Mouse (Mus musculus) cerebellum, adult 9-11 months (tissue): ENCODE results near the gene Erc1.

Source experiments
- DNase-seq: peaks from one replicate; pipeline ENCODE4 v3.0.0; 2022

The Erc1 gene

DNA sequence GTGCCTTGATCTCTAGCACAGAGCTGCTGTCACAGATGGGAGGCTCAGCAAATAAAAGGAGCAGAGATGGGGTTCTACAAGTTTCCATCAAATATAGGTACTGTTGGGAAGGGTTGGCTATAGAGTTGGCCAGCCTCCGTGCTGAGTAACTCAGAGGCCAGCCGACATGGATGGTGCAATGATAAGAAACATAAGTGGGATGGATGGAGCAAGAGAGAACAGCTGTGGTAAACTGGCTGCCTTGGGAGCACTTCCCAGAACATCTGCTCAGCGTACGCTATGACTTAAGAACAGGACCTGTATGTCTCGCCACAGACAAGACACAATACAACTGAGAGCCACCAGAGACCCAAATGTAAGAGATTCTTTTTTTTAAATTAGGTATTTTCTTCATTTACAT, 264.8 kb downstream of the Erc1 start:
- no peak for DNase-seq

DNA sequence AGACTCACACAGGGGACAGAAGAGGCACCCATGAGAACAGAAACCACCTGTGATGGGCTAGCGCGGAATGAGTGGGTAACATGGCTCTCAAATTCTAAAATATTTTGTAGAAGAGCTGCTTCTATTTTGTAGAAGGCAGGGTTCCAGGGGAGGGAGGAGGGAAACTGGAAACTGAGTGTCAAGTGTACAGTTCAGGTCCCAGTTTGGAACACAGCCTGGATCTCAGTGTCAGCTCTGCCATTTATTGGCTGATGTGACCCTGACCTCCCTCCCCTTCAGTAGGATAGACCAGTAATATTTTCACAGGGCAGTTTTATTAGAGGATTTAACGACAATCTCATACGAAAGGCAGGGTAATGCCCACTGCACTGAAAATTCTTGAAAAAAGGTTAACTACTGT, 271.3 kb downstream of the Erc1 start:
- no peak for DNase-seq

DNA sequence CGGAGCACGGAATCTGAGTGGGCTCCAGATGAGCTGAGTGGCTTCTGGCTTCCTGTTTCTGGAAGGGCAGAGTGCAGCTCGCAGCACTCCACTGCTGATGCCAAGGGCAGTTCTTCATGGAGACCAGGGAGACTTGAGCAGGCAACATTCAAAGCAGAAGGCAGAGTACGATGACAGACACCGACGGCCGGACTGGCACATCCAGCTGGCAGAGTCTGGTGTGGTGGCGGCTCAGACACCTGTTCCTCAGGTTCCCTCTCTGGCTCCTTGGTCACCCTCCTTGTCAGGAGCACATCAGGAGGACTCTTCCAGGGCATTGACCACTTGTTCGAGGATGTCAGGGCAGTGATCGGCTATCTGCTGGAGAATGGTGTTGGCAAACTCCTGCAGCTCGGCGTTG, 272.6 kb downstream of the Erc1 start:
- no peak for DNase-seq

DNA sequence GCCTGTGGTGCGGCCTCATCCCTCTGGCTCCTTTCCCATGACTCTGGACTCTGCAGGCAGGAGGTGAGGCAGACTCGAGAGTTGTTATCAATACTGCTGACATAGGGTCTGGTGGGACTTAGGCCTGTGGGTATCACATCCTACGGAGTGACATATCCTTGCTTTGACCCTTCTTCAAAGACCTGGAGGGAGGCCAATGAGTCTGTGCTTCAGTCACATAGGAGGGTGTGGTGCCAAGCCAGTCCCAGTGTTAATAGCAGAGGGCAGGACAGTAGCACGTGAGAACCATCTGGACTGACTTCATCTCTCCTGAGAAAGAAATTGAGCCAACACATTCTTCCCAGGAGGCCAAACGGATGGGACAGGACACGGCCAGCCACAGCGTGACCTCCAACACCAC, 275.7 kb downstream of the Erc1 start:
- peak; percentile 87 for DNase-seq

DNA sequence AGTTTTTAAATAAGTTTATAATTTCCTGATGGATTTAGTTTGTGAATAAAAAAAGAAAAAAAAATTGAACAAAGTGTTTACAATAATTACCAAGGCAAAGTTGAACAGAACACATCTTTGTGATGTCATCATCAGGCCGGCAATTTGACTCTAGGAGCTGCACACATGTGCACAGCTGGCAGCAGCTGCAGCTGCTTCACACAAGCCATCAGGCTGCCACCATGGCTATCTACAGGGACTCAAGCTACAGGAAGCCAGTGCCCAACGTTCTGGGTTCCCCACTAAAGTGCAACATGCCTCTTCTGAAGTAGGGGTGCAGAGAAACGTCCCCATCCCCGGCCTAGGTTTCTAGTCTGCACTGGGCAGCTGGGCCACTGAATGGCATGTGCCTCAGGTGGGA, 277.2 kb downstream of the Erc1 start:
- DNase-seq, result no peak

DNA sequence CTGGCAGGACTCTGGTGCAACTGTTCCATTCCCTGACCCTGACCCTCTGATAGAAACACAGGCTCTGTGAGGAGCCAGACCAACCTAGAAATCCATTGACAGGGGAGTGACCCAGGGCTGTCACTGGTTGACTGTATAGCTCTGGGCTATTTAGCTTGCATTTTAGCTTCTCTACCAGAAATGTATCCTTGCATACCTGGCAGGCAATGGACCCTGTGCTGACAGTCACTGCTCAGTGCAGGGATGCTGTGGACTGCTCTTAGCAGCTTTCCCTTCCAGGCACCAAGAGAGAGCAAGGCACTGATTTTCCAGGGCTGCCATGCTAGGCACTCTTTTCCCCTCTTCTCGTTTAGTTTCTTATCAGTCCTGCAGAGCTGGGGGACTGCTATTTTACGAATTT, 279.6 kb downstream of the Erc1 start:
- no peak for DNase-seq

DNA sequence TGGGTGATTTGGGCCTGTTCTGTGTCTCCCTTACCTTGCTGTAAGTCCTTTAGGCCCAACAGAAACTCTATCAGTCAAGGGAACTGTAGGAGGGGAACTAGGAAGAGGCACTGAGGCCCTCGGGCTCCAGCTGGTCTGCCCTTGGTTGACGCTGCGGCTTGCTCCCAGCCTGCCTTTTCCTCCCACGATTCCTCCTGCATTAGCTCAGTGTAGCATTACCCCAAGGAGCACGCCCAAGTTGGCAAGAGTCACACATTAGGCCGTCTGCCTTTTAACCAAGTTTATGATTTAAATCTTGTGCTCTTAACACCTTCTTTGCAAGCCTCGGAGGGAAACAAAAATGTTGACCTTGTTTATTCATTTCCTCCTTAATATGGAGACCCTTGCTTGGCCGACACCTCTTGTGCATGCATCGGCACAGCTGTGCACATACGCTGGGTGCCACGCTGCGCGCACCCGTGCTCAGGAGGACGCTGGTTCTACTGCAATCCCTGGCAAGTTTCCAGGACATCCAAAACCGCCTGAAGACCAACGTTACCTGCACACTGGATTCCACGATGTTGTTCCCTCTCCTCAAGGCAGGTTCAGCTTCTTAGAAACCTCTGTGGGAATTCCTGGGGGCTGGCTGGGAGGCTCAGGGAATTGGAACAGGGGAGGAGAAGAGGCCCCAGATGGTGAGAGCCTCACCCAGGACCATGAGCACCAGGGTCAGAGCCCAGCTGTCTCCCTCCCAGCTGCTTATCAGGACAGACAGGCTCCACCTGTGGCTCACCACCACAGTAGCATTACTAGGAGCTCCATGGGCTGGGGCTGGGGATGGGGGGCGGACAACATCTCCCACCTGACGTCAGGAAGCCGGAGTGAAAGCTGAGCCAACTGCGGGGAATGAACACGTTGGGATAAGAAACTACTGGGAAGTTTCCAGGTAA, 282.3 kb downstream of the Erc1 start:
- DNase-seq, result no peak

DNA sequence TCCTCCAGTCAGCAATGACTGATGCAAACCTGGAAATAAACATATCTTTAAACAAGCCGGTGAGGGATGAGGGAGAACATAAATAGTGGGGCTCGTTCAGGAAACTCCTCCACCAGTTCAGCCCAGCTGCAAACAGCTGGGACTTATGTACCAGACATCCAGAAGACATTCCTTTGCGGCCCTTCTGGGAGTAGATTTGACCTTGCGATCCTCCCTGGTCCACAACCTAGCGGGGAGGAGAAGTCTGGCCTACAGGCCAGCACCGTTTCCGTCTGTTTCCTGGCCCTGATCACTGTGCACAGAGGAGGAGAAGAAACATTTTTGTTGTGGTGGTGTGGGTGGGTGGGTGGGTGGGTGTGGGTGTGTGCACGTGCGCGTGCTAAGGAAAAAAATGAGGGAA, 285.4 kb downstream of the Erc1 start:
- DNase-seq, result no peak

DNA sequence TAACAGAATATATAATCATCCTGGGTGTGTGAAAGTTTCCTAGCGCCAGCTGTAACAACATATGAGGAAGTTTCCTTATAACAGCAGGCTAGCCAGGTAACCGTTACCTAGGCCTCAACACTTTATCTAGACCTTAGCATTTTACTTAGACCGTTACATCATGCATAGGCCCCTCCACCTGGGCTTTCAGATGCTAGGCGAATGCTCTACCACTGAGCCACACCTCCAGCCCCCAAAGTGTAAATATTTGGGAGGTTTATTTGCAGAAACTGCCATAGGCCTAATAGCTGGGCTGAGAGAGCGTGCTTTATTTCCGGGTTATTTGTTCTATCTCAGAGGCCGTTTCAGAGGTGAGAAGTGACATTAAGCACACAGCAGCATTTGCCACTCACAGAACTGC, 289.1 kb downstream of the Erc1 start:
- DNase-seq, result no peak

DNA sequence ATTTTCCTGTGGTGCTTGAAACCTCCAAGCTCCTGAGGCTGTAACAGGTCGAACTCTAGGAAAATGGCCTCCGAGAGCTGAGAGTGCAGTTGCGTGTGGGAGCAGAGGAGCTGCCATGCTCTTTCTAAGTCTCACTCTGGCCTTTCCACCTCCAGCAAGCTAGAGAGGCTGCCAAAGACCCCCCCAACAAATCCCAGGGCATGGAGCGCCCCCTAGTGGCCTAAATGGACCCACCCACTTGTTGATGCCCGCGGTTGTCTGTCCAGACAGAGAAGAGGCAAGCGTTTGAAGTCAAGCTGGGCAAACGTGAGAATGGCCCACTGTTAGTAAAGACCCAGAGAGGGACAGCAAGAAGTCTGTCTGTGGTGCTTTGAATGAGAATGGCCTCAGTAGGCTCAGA, 293.5 kb downstream of the Erc1 start:
- DNase-seq, result no peak

DNA sequence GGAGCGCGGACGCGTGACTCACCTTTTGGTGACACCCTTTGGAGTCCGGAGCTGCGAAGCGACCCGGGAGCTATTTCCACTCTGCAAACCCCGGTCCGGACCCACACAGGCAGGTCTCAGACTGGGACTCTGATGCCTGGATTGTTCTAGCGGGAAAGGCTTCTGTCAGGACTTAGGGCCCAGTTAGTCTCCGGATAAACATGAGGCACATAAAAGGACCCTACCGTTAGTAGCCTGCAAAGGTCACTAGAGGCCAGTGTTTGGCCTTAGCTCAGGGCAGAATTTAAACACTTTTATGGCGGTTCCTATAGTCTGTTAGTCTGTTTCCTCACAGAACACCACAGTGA, 303.5 kb downstream of the Erc1 start:
- DNase-seq, result peak; percentile 11

DNA sequence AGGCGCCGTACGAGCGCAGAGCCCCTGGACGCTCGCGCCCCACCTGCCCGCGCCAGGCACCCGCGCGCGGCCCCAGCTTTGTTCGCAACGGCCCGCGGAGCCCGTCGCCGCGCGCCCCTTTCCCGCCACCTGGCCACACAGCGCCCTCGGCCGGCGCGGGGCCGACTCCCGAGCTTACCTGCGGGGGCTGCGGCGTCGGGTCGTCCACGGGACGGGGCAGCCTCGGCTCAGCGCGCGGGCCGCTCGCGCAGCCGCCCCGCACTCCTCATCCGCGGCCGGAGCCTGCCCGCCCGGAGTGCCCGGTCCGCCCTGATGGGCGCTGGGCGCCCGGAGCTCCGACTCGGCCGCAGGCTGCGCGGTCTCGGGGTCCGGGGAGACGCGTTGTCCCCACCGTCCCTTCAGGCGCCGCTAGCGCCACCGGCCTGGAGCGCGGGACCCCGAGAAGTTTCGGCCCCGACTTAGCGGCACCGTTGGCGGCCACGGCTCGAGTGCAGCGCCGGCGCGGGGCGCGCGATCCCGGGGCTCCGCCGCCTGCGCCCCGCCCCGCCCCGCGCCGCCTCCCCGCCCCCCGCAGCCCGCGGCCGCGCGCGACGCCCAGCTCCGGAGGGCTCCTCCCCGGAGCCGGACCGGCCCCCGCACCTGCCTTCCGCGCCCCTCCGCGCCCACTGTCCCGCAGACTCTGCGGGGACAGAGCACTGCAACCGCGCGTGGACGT, 304.0 kb downstream of the Erc1 start, which contains the start of gene Wnt5b:
Gene Wnt5b (minus strand): TSS at position 545 of the 715 bp plus-strand sequence.
- DNase-seq, result no peak

DNA sequence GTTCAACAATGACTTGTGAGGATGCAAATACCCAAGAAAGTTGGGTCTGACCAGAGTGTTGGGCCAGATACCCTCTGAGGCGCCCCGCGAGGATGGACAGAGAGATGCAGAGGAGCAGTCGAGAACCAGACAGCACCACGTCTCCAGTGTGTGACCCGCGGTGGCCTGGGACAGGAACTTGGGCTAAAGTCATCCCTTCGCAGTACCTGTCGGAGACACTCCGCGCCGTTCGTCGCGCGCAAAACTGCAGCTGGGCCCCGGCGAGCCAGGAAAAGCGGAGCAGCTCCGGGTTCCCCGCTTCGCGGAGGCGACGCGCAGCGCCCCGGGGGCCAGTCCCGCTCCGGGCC, 304.5 kb downstream of the Erc1 start:
- DNase-seq, result no peak

DNA sequence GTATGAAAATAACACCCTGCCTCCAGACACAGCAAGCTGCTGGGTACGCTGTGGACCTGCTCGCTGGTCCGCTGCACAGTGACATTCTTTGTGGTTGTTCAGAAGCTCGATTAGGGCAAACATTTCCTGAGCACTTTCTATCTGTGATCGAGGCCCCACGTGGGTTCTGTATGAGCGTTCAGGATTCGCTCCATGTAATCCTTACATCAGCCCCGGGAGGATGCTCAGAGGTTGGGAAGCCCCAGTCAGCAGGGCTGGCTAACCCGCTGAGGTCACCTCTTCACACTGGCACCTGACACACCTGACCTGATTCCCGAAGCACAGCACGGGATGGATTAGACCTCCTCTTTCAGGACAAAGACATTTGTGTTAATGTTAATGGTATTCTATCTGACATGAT, 312.1 kb downstream of the Erc1 start:
- DNase-seq, result no peak

DNA sequence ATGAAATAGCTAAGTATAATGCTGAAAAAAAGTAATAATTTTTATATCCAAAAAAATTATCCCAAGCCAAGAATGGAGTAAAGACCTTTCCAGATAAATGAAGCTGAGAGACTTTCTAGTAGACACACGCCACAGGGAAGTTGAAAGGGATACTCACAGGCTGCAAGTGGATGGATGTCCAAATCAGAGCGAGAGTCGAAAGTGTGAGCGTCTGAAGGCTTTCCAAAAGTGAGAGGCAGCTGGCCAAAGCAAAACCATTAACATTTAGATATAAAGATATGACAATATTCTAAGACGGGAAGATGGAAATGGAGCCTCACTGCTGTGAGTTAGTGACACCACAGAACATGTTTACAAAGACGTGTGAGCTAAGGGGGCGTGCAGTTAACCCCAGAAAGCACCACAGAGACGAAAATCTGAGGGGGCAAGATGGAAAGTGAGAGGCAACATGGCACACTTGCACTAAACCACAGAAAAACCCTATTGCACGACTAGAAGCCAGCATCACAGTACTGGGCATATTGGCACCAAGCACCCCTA, 314.7 kb downstream of the Erc1 start:
- no peak for DNase-seq

DNA sequence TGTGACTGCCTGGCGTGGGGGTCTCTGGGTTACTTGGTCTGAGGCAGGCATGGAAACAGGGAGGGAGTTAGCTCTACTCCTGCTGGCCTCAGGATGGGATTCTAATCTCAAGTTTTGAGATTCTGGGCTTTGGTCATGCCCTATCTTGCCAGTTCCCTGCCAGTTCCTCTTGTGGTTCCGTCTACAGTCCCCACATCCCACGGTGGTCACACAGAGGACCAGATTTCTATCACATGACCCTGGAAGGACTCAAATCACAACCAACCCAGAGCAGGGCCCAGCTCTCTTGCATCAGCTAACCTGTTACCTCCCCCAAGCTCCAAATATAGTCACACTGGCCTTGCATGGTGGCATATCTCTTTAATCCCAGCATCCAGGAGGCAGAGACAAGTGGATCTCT, 318.3 kb downstream of the Erc1 start:
- no peak for DNase-seq

DNA sequence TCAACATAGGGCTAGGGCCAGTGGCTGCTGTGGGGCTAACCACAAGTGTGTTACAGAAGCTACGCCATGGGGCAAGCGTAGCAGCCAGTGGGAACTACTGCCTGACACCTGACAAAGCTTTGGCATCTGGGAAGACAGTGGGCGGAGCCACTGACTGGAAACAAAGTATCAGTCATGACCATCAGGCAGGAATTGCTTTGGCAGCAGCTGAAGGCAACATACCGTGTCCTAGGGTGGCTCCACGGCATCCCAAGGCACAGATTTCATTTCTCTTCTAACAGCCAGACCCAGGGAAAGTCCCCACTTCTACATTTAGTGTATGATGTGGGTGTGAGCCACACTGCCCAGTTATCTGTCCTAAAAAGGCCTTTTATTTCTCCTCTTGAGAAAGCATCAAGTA, 321.5 kb downstream of the Erc1 start:
- no peak for DNase-seq

DNA sequence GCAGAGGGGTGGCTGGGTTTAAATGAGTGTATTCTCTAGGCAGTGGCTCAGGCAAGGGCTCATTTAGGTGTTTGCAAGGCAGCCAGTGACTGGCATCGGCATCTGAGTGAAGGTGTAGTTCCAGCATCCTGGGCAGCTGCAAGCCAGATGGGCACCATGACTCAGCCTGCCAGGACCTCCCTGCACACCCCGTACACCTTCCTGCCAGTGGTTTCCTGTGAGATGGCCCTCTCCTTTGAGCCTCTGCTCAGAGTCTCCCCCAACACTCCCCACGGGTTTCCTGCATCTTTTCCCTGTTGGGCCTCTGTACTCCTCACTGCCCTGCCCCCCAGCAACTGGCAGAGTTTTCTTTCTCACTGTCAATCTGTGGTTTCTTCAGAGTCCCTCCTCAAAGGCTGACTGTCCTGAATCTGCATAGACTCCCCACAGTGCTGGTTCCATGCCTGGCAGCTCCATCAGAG, 326.0 kb downstream of the Erc1 start:
- peak; percentile 9 for DNase-seq

DNA sequence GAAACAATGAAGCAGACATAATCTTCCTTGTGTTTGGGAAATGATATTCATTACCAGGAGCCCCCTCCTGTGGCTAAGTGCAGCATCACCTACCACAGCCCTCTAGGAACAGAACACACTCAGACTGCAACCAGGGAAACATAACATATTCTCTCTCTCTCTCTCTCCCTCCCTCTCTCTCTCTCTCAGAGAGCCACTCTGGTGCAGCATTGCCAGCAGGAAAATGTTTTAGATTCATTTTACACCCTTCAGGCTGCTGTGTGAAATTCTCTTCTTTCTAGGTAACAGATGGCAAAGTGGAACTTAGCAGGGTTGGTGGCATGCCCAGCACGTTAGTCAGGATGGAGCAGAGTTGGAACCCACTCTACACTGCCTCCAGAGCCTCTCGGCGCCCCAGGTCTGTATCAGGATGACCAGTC, 326.5 kb downstream of the Erc1 start:
- DNase-seq, result peak; percentile 39
